Mouse (Mus musculus) heart, postnatal 25 days (tissue): ENCODE data around the gene Popdc2. TPM values are rescaled to one million over a fixed set of nuclear protein-coding genes. Genes with fewer than 3 reads are reported as not detected.
A peak's percentile ranks its signal among the peaks of the same experiment; 100 is the strongest.

Experiments used
- DNase-seq: peaks from one replicate; pipeline ENCODE4 v3.0.0; 2022; ENCODE audit warnings: low spot score
- intact Hi-C: fragments of 180-260 bp; cut with DNase I; formaldehyde crosslinking; loops from one replicate; pipeline ENCODE4 v1.15.1; 2025
- total RNA-seq, 2 experiments: library from RNA; stranded (reverse); gene quantifications; 2 replicates each; pipeline ENCODE4 v1.2.3; 2021

Popdc2 gene
- total RNA-seq, 2 experiments from 2014 or later: 481 to 520 TPM

- intact Hi-C loops: loop anchor here (5.0 kb wide), 1 partner anchor 39 kb away; no protein-coding TSS in a partner anchor
- DNase-seq: no peak
Measured at GRCm38 (mm10) chr16:38352851-38353250, 9.2 kb upstream of the Popdc2 start.

- intact Hi-C loops: loop anchor here (5.0 kb wide), 1 partner anchor 39 kb away; no protein-coding TSS in a partner anchor
- no peak for DNase-seq
Measured at GRCm38 (mm10) chr16:38353642-38354041, 8.4 kb upstream of the Popdc2 start.

DNA sequence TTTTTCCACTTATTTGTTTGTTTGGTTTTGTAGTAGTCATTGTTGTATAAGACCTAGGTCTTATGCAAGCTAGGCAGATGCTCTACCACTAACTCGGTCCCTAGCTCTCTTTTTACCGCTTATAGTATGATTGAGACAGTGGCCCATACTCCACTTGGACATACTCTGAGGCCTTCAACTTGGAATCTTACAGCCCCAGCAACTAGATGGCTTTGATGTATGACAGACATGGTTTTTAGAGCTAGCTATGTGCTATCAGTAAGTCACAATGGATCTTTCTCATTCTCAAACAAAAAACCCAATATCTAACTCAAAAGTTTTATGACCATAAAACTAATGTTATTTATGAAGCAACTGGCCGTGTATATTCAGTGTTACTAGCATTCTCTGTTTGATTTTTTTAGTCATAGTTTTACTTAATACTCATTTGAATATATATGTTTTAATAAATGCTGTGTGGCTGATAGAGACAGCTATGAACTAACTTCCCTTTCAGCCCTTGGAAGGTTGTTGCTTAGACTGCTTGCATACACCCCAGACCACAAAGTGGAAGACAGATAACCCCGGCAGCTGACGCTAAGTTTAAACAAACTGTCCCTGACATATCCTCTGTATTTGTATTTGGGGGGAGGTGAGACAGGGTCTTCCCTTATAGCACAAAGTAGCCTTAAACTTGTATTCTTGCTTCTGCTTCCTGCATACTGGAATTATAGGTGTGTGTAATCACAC lies 7.7 kb upstream of the Popdc2 start:
- no peak for DNase-seq
- intact Hi-C loops: loop anchor here (5.0 kb wide), 1 partner anchor 38 kb away; no protein-coding TSS in a partner anchor

DNA sequence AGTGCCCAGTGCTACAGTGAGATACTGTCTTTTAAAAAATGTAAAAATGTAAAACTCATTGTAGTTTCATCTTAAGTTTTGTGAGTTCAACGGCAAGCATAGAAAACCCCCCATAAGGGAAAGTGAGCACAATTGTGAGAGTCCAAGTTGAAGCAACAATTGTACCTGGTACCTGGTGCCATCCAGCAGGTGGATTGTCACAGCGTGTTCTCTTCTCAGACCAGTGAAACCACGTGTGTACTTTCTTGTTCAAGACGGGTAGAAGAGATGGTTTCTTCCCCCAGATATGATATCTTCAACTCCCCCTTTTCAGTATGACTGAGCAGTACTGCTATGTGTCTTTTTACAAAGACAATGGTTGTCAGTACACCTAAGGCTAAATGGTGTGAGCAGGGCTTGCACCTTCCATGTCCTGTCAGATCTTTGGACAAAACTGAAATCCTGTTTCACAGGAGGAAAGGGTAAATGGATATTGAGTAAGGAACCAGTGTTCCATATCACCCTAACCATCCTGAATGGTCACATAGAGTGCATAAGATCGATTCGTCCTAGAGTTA lies 3.7 kb upstream of the Popdc2 start:
- intact Hi-C loops: no loop called here
- no peak for DNase-seq

- DNase-seq: no peak
- intact Hi-C loops: no loop called here
Measured at GRCm38 (mm10) chr16:38359241-38359640, 2.8 kb upstream of the Popdc2 start.

DNA sequence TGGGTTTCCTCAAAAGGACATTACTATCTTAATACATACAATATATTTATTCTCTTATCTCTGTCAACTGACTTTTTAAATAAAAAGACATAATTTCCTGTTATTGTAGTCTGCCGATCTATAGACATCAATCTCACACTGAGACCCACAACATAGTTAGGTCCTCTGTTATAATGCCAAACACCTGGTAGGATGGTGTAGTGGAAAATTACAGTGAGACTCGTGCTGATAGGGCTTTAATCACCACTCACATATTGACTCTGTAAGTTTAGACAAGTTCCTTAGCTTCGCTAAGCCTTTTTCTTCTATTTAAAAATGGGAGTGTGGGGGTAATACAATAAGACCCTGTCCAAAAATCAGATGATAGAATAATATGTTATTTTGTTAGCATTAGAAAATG lies 2.2 kb upstream of the Popdc2 start:
- intact Hi-C loops: loop anchor here (10.0 kb wide), 1 partner anchor 465 kb away; no protein-coding TSS in a partner anchor
- DNase-seq: no peak

- DNase-seq: no peak
- intact Hi-C loops: loop anchor here (10.0 kb wide), 1 partner anchor 466 kb away; no protein-coding TSS in a partner anchor
Measured at GRCm38 (mm10) chr16:38360317-38360716, 1.7 kb upstream of the Popdc2 start.

DNA sequence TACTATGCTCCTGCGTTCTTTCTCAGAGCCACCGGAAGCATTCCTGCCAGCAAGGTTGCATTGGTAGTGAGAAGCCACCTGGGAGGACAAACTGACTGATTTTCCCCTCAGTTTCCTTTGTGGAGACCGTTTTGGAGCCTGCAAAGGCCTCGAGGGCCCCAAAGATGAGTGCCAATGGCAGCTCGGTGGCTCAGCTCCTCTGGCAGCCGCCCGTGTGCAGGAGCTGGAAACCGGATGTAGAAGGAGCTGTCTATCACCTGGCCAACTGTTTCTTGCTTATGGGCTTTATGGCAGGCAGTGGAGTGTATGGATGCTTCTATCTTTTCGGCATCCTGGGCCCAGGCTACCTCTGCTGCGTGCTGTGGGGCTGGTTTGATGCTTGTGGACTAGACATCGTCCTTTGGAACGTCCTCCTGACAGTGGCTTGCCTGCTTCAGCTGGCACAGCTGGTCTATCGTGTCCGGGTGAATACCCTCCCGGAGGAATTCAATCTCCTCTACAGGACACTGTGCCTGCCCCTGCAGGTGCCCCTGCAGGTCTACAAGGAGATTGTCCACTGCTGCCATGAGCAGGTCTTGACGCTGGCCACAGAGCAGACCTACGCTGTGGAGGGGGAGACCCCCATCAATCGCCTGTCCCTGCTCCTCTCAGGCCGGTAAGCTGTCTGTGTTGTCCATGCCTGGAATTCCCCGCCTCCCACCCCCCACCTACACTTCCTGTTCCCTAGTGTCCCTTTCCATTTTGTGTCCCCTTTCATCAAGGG lies 665 bp downstream of the Popdc2 start:
- intact Hi-C loops: loop anchor here (2.0 to 10.0 kb wide), 2 partner anchors 14 to 468 kb away; no protein-coding TSS in a partner anchor
- DNase-seq: no peak

- intact Hi-C loops: loop anchor here (2.0 to 10.0 kb wide), 2 partner anchors 14 to 468 kb away; no protein-coding TSS in a partner anchor
- no peak for DNase-seq
Measured at GRCm38 (mm10) chr16:38363256-38363595, 1.2 kb downstream of the Popdc2 start.

DNA sequence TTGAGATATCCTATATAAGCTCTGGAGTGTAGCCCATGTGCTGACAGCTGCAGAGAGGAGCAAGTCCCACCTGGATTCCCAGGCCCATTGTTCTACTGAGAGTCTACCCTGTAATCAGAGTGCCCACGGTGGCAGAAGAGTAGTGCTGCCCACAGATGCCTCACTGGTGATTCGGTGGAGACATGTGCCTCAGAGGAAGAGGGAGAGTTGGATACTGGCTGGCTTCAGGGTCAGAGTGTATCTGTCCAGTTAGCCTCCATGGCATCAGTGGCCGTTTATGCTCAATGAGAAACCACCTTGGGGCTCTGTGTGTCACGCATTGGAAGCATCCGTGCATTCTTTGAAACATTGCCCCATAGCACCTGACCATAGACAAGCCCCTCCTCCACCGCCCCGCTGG lies 1.6 kb downstream of the Popdc2 start:
- intact Hi-C loops: loop anchor here (2.0 to 10.0 kb wide), 2 partner anchors 15 to 469 kb away; no protein-coding TSS in a partner anchor
- DNase-seq: no peak

DNA sequence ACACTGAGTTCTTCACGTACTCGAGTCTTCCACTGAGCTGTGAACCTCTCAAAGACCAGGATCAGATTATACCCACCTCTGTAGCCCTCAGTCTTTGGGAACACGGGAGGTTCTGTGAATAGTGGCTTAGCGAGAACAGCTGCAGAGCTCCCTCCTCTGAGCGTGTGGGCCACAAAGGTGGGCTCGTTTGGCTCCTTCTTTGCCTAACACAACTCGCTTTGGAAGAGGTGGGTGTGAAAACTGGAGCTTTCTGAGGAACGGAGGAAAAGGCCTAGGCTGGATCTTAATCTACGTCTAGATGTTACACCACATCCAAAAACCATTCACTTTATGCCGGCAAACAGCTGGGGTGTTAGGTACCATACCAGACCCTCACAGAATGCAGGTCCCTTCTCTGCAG lies 3.4 kb downstream of the Popdc2 start:
- intact Hi-C loops: loop anchor here (10.0 kb wide), 1 partner anchor 471 kb away; no protein-coding TSS in a partner anchor
- DNase-seq: no peak

- intact Hi-C loops: loop anchor here (10.0 kb wide), 1 partner anchor 471 kb away; no protein-coding TSS in a partner anchor
- no peak for DNase-seq
Measured at GRCm38 (mm10) chr16:38366231-38366630, 4.2 kb downstream of the Popdc2 start.

- peak; percentile 42 for DNase-seq
- intact Hi-C loops: loop anchor here (10.0 kb wide), 1 partner anchor 474 kb away; no protein-coding TSS in a partner anchor
Measured at GRCm38 (mm10) chr16:38368336-38368735, 6.3 kb downstream of the Popdc2 start.

- intact Hi-C loops: loop anchor here (10.0 kb wide), 1 partner anchor 474 kb away; no protein-coding TSS in a partner anchor
- DNase-seq: no peak
Measured at GRCm38 (mm10) chr16:38369000-38369399, 7.0 kb downstream of the Popdc2 start.

DNA sequence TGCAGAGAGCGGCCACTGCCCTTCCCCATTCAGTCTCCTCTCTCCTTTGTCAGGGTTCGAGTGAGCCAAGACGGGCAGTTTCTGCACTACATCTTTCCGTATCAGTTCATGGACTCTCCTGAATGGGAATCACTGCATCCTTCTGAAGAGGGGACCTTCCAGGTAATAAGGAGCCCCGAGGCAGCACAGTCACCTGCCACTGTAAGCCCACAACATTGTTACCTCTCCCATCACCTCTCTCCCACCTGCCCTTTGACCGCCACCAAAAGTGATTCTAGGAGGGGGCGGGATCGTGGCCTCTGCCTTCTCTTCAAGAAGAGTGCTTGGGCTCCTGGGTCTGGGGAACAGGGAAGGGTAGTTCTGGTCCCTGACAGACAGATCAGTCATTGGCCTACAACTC lies 7.4 kb downstream of the Popdc2 start:
- no peak for DNase-seq

DNA sequence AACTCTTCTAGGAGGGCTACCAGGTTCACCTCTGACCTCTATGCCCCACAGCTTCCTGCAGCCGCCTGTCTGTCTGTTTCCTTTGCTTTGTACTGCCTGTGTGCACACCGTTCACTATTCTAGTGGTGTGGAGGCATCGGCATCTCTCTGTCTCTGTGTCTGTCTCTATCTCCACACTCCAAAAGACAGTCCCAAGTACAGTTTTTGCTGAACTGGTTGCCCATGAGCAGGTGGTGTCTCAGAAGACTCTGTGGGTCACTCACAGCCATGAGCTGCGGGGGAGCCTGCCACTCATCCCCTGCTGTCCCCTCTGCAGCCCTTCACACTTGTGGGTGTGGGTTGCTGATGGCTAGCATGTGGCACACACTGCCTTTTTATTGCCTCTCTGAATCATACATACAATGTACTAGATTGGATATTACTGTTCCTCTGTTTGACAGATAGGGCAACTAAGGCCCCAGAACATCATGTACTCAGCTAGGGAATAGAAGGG lies 8.0 kb downstream of the Popdc2 start:
- intact Hi-C loops: loop anchor here (10.0 kb wide), 1 partner anchor 475 kb away; no protein-coding TSS in a partner anchor
- no peak for DNase-seq

More for the DNA sequence above, 7.4 kb downstream of the Popdc2 start:
- intact Hi-C loops: loop anchor here (10.0 kb wide), 1 partner anchor 475 kb away; no protein-coding TSS in a partner anchor

- DNase-seq: no peak
- intact Hi-C loops: no loop called here
Measured at GRCm38 (mm10) chr16:38370633-38371374, 8.8 kb downstream of the Popdc2 start.

DNA sequence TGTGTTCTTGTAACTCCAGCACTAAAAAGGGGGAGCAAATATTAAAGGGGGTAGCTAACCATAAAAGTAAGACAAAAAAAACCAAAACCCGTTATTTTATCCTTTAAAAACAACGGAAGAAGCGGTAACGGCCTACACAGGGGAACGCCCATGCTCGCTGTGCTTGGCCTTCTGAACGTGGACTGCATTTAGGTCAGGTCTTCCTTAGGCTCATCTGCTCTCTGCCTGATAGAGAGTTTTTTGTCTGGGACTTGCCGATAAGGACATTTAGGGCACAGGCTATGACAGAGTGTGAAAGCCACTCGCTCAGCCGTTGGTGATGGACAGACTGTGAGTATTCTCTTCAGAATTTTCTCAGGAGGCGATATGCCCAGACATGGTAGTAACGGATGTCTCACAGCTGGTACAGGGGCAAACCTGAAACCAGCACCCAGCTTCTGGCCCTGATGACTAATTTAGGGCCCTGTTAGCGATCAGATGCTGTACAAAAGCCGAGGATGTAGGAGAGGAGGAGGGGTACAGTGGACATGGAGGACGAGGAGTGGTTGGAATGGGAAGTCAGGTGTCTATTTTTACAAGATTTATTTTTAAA lies 9.8 kb downstream of the Popdc2 start:
- intact Hi-C loops: no loop called here
- no peak for DNase-seq

DNA sequence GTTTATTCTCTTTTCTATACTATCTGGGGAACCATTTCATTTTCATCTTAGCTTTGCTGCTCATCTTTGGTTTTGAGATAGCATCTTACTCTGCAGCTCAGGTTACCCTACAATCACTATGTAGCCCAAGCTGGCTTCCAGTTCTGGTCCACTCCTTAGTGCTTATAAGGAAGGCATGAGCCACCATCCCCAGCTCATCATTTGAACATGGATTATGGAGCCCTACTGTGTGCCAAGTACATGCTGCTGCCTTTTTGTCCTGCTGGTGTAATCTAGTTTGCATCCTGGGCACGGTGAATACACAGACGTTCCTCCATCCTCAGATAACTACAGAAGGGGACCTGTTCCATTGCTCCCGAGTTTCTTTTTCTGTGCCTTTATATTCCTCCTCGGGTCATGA lies 10.9 kb downstream of the Popdc2 start:
- no peak for DNase-seq
- intact Hi-C loops: no loop called here
